8 mouse cellular contexts compared by ENCODE assay signal in the genomic region with DNA sequence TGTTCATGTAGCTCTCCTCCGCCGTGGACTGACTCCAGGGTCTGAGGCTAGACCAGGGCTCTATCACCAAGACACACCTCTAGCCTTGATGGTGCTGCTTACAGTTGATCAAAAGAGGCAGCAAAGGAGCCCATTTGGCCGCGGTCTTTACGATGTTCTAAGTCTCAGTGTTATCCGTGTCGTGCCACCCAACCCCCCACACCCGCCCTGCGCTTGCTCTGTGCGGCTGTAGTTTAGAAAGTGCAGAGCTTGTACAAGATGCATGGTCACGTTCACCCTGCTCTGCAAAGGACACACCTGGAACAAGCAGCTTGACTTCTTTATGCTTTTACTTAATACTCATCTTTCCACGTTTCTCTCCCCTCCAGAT. TPM values are rescaled to one million over a fixed set of nuclear protein-coding genes. Genes with fewer than 3 reads are reported as not detected.
DNase-seq lines count a peak whose midpoint lies in the region; ATAC-seq and TF ChIP-seq lines count a peak whose summit lies in the region.

No protein-coding gene starts in this region.

- peaks cover 5% of the 10 kb centered on the region; the same call in 1 of the 2 replicates for H3K4me1 ChIP-seq in lung, embryonic 14.5 days (ENCODE audit: insufficient read depth)
- H3K4me1 ChIP-seq in embryonic facial prominence, embryonic 14.5 days (ENCODE audit: control insufficient read depth, insufficient read depth, low read length) = no peaks in the 10 kb centered on the region
- H3K4me1 ChIP-seq in intestine, embryonic 16.5 days (ENCODE audit: control insufficient read depth, insufficient read depth, low read length) = 0 out of 2 replicates have a peak, but pooled peaks cover 3% of the 10 kb centered on the region
- no peaks in the 10 kb centered on the region for H3K4me1 ChIP-seq in midbrain, embryonic 14.5 days (ENCODE audit: control insufficient read depth, insufficient read depth, low read length)

- no peak for TF ChIP-seq CTCF in lung, embryonic 14.5 days (IDR thresholded peaks at IDR 0.05; ENCODE audit: low read depth)

- H3K4me3 ChIP-seq in lung, embryonic 14.5 days (ENCODE audit: low read depth, low read length) = peak overlapping the region; percentile 31
- peak overlapping the region; percentile 23 for H3K4me3 ChIP-seq in embryonic facial prominence, embryonic 14.5 days (ENCODE audit: low read depth, low read length)
- H3K4me3 ChIP-seq in intestine, embryonic 16.5 days (ENCODE audit: low read length) = peak overlapping the region; percentile 33
- H3K4me3 ChIP-seq in midbrain, embryonic 14.5 days (replicated peaks; ENCODE audit: low read depth, low read length) = no peak overlapping the region

- DNase-seq in lung, embryonic 14.5 days = peak; percentile 34
- no peak for DNase-seq in lung, postnatal 25 days (ENCODE audit: low spot score)
- no peak for DNase-seq in embryonic facial prominence, embryonic 14.5 days (ENCODE audit: low spot score)
- no peak for DNase-seq in midbrain, embryonic 14.5 days
- DNase-seq in frontal cortex, postnatal 36 days (ENCODE audit: low spot score in 2 of 2) = no peak
- no peak for DNase-seq in layer of hippocampus, adult 9-11 months
- no peak for DNase-seq in cerebellum, postnatal 14 days

- peak; percentile 42 for ATAC-seq in lung, embryonic 14.5 days (ENCODE audit: insufficient read depth)
- ATAC-seq in embryonic facial prominence, embryonic 14.5 days (ENCODE audit: low read depth) = no peak
- ATAC-seq in intestine, embryonic 16.5 days = peak; percentile 80
- ATAC-seq in midbrain, embryonic 14.5 days (ENCODE audit: low FRiP score, low TSS enrichment) = no peak

- H3K9me3 ChIP-seq in lung, embryonic 14.5 days (ENCODE audit: low read depth, low read length) = no peaks in the 10 kb centered on the region
- H3K9me3 ChIP-seq in embryonic facial prominence, embryonic 14.5 days (ENCODE audit: control insufficient read depth, low read length) = no peaks in the 10 kb centered on the region
- no peaks in the 10 kb centered on the region for H3K9me3 ChIP-seq in intestine, embryonic 16.5 days (ENCODE audit: control insufficient read depth, low read length)
- no peaks in the 10 kb centered on the region for H3K9me3 ChIP-seq in midbrain, embryonic 14.5 days (ENCODE audit: control insufficient read depth, low read length)

- H3K27ac ChIP-seq in lung, embryonic 14.5 days (ENCODE audit: low read depth) = peak overlapping the region; percentile 36; the same call in 1 of the 2 replicates
- H3K27ac ChIP-seq in embryonic facial prominence, embryonic 14.5 days (replicated peaks; ENCODE audit: low read depth, low read length) = no peak overlapping the region
- 0 out of 2 replicates have a peak overlapping the region, but pooled peaks have one; percentile 27 for H3K27ac ChIP-seq in intestine, embryonic 16.5 days (ENCODE audit: low read length)
- H3K27ac ChIP-seq in midbrain, embryonic 14.5 days (replicated peaks; ENCODE audit: low read depth, low read length) = no peak overlapping the region

- H3K27me3 ChIP-seq in lung, embryonic 14.5 days (ENCODE audit: insufficient read depth, low read length) = no peaks in the 10 kb centered on the region
- no peaks in the 10 kb centered on the region for H3K27me3 ChIP-seq in embryonic facial prominence, embryonic 14.5 days (replicated peaks; ENCODE audit: control insufficient read depth, insufficient read depth, low read length)
- no peaks in the 10 kb centered on the region for H3K27me3 ChIP-seq in intestine, embryonic 16.5 days (replicated peaks; ENCODE audit: control insufficient read depth, insufficient read depth, low read length)
- H3K27me3 ChIP-seq in midbrain, embryonic 14.5 days (ENCODE audit: control insufficient read depth, insufficient read depth, low read length) = no peaks in the 10 kb centered on the region

- peak overlapping the region; percentile 46 for H3K9ac ChIP-seq in lung, embryonic 14.5 days
- H3K9ac ChIP-seq in embryonic facial prominence, embryonic 14.5 days (ENCODE audit: low read depth, low read length) = peak overlapping the region; percentile 0; the same call in 1 of the 2 replicates
- peak overlapping the region; percentile 2; the same call in 1 of the 2 replicates for H3K9ac ChIP-seq in intestine, embryonic 16.5 days (ENCODE audit: low read depth, low read length)
- H3K9ac ChIP-seq in midbrain, embryonic 14.5 days (replicated peaks; ENCODE audit: low read length) = no peak overlapping the region

- H3K36me3 ChIP-seq in lung, embryonic 14.5 days (ENCODE audit: insufficient read depth) = no peaks in the 10 kb centered on the region
- H3K36me3 ChIP-seq in embryonic facial prominence, embryonic 14.5 days (ENCODE audit: control insufficient read depth, insufficient read depth, low read length) = no peaks in the 10 kb centered on the region
- no peaks in the 10 kb centered on the region for H3K36me3 ChIP-seq in intestine, embryonic 16.5 days (ENCODE audit: control insufficient read depth, insufficient read depth, low read length)
- no peaks in the 10 kb centered on the region; the same call in 1 of the 2 replicates for H3K36me3 ChIP-seq in midbrain, embryonic 14.5 days (ENCODE audit: control insufficient read depth, insufficient read depth, low read length)

- 39% methylated on average over 12 of the region's 12 CpGs for WGBS in lung, embryonic 14.5 days
- 48% methylated on average over 12 of the region's 12 CpGs for WGBS in embryonic facial prominence, embryonic 14.5 days
- WGBS in intestine, embryonic 16.5 days = 38% methylated on average over 12 of the region's 12 CpGs
- 66% methylated on average over 12 of the region's 12 CpGs for WGBS in midbrain, embryonic 14.5 days

- peak overlapping the region; percentile 67 for H3K4me2 ChIP-seq in lung, embryonic 14.5 days
- peak overlapping the region; percentile 50 for H3K4me2 ChIP-seq in embryonic facial prominence, embryonic 14.5 days (ENCODE audit: low read depth, low read length)
- H3K4me2 ChIP-seq in intestine, embryonic 16.5 days (ENCODE audit: low read depth, low read length) = peak overlapping the region; percentile 52
- H3K4me2 ChIP-seq in midbrain, embryonic 14.5 days (ENCODE audit: low read length) = peak overlapping the region; percentile 40

RNA-seq across cellular contexts. Expression of gene Acer2, which starts 11.6 kb away (rescaled TPM):
- polyA plus RNA-seq in lung, embryonic 14.5 days (2014; fragmentation: Nextera tagmentation; extraction: Ambion mirVana) = 28.2 and 32.3 TPM in 2 replicates
- polyA plus RNA-seq in embryonic facial prominence, embryonic 14.5 days (2014; fragmentation: Nextera tagmentation; extraction: Ambion mirVana) = 9.4 and 14.2 TPM in 2 replicates
- 17.7 and 20.6 TPM in 2 replicates for polyA plus RNA-seq in intestine, embryonic 16.5 days (2015; fragmentation: Nextera tagmentation; extraction: Ambion mirVana)
- 22.5 and 26.8 TPM in 2 replicates for polyA plus RNA-seq in midbrain, embryonic 14.5 days (2014; fragmentation: Nextera tagmentation; extraction: Ambion mirVana)

RNA-seq across cellular contexts. Expression of gene Rps6, which starts 28.6 kb away (rescaled TPM):
- polyA plus RNA-seq in lung, embryonic 14.5 days (2014; fragmentation: Nextera tagmentation; extraction: Ambion mirVana) = 874 and 878 TPM in 2 replicates
- polyA plus RNA-seq in embryonic facial prominence, embryonic 14.5 days (2014; fragmentation: Nextera tagmentation; extraction: Ambion mirVana) = 827 and 832 TPM in 2 replicates
- polyA plus RNA-seq in intestine, embryonic 16.5 days (2015; fragmentation: Nextera tagmentation; extraction: Ambion mirVana) = 622 and 672 TPM in 2 replicates
- 413 and 486 TPM in 2 replicates for polyA plus RNA-seq in midbrain, embryonic 14.5 days (2014; fragmentation: Nextera tagmentation; extraction: Ambion mirVana)

Comparison
In these comparisons a context has a peak if more than half of its experiments do, and no peak if none do; other contexts are left out.
1. ATAC-seq: peak in lung, embryonic 14.5 days (single experiment) and intestine, embryonic 16.5 days (single experiment); none in embryonic facial prominence, embryonic 14.5 days (single experiment) and midbrain, embryonic 14.5 days (single experiment).
2. H3K27ac ChIP-seq: peak in lung, embryonic 14.5 days (single experiment) and intestine, embryonic 16.5 days (single experiment); none in embryonic facial prominence, embryonic 14.5 days (single experiment) and midbrain, embryonic 14.5 days (single experiment).
3. Peak in every context shown above with its lines, with median percentiles within 50 percentile points of each other: H3K4me2 ChIP-seq.